Mouse (Mus musculus): ENCODE measurements around the gene Gm20671.

DNA sequence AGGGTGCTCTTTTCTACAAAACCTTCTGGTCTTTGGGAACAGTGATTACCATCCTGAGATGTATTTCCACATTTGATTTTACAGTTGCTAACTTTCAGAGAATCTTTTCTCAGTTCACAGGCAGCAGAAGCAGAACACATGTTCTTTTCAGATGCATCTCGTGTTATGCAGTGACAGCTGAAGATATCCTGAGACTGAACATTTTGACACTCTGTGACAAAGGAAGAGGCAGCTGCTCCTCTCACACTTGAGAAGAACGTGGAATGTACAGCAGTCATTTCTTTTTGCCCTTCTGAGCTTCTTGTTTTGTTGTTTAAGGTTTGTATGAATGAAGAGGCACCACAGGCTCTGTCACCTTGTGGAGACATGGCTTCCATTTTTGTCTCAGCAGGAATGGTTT lies 3.1 kb upstream of the Gm20671 start:
- no peak for TF ChIP-seq CTCF (IDR thresholded peaks at IDR 0.05)
- TF ChIP-seq EP300 (IDR thresholded peaks at IDR 0.05), result no peak

All from lung, postnatal 0 days (tissue).